Mouse (Mus musculus) stomach, embryonic 16.5 days (tissue): ENCODE measurements around the gene Cep350. TPM values are rescaled to one million over a fixed set of nuclear protein-coding genes. Genes with fewer than 3 reads are reported as not detected.
A peak's percentile ranks its signal among the peaks of the same experiment; 100 is the strongest.

Source experiments
- ATAC-seq: fragments of 200-750 bp; cut with Nextera tagmentation; 2 replicates; pipeline ENCODE4 v1.8.0; 2017; ENCODE audit warnings: moderate number of reproducible peaks, moderate TSS enrichment; ENCODE audit not compliant: insufficient read depth, low FRiP score
- H3K27ac ChIP-seq: fragments of 300-500 bp; sonication (generic); 2 replicates; pipeline ENCODE4 v1.5.1; 2014; ENCODE audit warnings: low read length
- H3K27me3 ChIP-seq: fragments of 300-500 bp; sonication (generic); 2 replicates; pipeline ENCODE4 v1.6.1; 2014; ENCODE audit warnings: low read length, control low read depth, mixed read lengths; ENCODE audit not compliant: control insufficient read depth, insufficient read depth
- H3K36me3 ChIP-seq: fragments of 300-500 bp; sonication (generic); 2 replicates; pipeline ENCODE4 v1.6.1; 2014; ENCODE audit warnings: low read length; ENCODE audit not compliant: control insufficient read depth, insufficient read depth
- H3K4me1 ChIP-seq: fragments of 300-500 bp; sonication (generic); 2 replicates; pipeline ENCODE4 v1.6.1; 2014; ENCODE audit warnings: low read length, control low read depth, mixed read lengths; ENCODE audit not compliant: control insufficient read depth, insufficient read depth
- H3K4me2 ChIP-seq: fragments of 300-500 bp; sonication (generic); 2 replicates; pipeline ENCODE4 v1.6.1; 2014; ENCODE audit warnings: low read depth, low read length, mixed read lengths
- H3K4me3 ChIP-seq: fragments of 300-500 bp; sonication (generic); replicated peaks from 2 replicates; pipeline ENCODE4 v1.5.1; 2014; ENCODE audit warnings: mild to moderate bottlenecking, low read length
- H3K9ac ChIP-seq: fragments of 300-500 bp; sonication (generic); 2 replicates; pipeline ENCODE4 v1.6.1; 2014; ENCODE audit warnings: low read length
- H3K9me3 ChIP-seq: fragments of 300-500 bp; sonication (generic); replicated peaks from 2 replicates; pipeline ENCODE4 v1.6.1; 2016; ENCODE audit warnings: low read length, control low read depth; ENCODE audit not compliant: control insufficient read depth
- WGBS: fragments of 180-500 bp; shearing (Covaris S2); extraction: QIAGEN DNeasy Blood & Tissue Kit; methylation state at CpG from one replicate; pipeline ENCODE4 v1.1.7; 2014; 5-methylcytosine and 5-hydroxymethylcytosine counted together
- polyA plus RNA-seq: library from polyadenylated mRNA; unstranded; fragments of >200 nt; fragmentation: Nextera tagmentation; extraction: Ambion mirVana; gene quantifications from 2 replicates; pipeline ENCODE4 v1.2.1, GENCODE M21; 2015

Gene Cep350
- polyA plus RNA-seq, 1 experiment from 2014 or later = 6.4 TPM

DNA sequence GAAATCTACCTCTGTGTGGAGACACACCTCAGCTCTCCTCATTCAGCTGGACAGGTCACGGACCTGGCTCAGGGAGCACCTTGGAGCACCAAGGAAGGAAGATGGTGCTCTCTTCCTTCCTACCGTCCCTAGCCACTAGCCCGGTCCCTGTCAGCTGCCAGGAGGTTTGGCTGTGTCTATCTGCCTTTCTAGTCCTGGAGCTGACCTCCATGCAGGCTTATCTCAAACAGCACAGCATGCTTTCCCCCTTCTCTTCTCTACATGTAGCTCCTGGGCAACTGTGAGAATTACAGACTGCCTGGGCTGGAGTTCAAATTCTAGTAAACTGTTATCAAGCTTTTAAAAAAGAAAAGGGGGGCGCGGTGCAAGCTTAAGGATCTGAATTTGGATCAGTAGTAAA is 120.0 kb downstream of the Cep350 start:
- Histone ChIP-seq H3K27ac (no peak overlapping the region), H3K4me3 (no peak overlapping the region), H3K9me3 (no peaks in the 10 kb centered on the region), H3K4me1 (no peaks in the 10 kb centered on the region), H3K9ac (no peak overlapping the region), H3K27me3 (no peaks in the 10 kb centered on the region), H3K4me2 (no peak overlapping the region), H3K36me3 (peaks cover 9% of the 10 kb centered on the region; the same call in 1 of the 2 replicates)
- 87% methylated on average over 5 of the region's 5 CpGs for WGBS
- no peak for ATAC-seq

DNA sequence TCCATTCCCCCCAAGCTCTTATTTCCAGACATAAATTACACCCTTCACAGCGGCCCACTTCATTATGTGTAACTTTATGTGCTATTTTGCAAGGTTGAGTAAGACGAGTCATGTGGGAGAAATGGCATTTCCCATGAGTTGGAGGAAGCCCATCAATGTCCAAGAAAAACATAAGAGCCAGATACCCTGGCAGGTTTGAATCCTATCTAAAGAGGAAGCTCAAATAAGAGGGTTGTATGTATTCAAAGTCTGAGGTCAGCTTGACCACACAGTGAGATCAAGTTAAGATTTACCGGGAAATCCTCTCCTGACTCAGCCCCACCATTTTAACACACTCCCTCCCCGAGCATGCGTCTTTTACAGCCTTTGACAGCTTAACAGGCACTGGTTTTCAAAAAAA is 128.8 kb downstream of the Cep350 start:
- no peak overlapping the region for H3K4me2 ChIP-seq
- no peak overlapping the region for H3K9ac ChIP-seq
- H3K4me1 ChIP-seq = no peaks in the 10 kb centered on the region
- no peaks in the 10 kb centered on the region for H3K27me3 ChIP-seq
- H3K9me3 ChIP-seq = no peaks in the 10 kb centered on the region
- WGBS = 66% methylated on average over 5 of the region's 5 CpGs
- ATAC-seq = no peak
- H3K4me3 ChIP-seq = no peak overlapping the region
- H3K36me3 ChIP-seq = peaks cover 14% of the 10 kb centered on the region; the same call in 1 of the 2 replicates
- no peak overlapping the region for H3K27ac ChIP-seq

- H3K4me2 ChIP-seq = no peak overlapping the region
- H3K27ac ChIP-seq = no peak overlapping the region
- H3K4me3 ChIP-seq = no peak overlapping the region
- peaks cover 14% of the 10 kb centered on the region; the same call in 1 of the 2 replicates for H3K36me3 ChIP-seq
- no peaks in the 10 kb centered on the region for H3K9me3 ChIP-seq
- no peaks in the 10 kb centered on the region for H3K27me3 ChIP-seq
- 55% methylated on average over 4 of the region's 4 CpGs for WGBS
- peak; percentile 40; the same call in 1 of the 2 replicates for ATAC-seq
- no peak overlapping the region for H3K9ac ChIP-seq
- no peaks in the 10 kb centered on the region for H3K4me1 ChIP-seq
These were observed 129.5 kb downstream of the Cep350 start for GRCm38 (mm10) chr1:155843538-155843937.

- Histone ChIP-seq H3K4me2 (no peak overlapping the region), H3K27me3 (no peaks in the 10 kb centered on the region), H3K27ac (no peak overlapping the region), H3K4me3 (no peak overlapping the region), H3K4me1 (no peaks in the 10 kb centered on the region), H3K36me3 (no peaks in the 10 kb centered on the region), H3K9me3 (no peaks in the 10 kb centered on the region), H3K9ac (no peak overlapping the region)
- 53% methylated on average over 2 of the region's 2 CpGs for WGBS
- ATAC-seq = no peak
These were observed 137.4 kb downstream of the Cep350 start for GRCm38 (mm10) chr1:155835667-155836066.

DNA sequence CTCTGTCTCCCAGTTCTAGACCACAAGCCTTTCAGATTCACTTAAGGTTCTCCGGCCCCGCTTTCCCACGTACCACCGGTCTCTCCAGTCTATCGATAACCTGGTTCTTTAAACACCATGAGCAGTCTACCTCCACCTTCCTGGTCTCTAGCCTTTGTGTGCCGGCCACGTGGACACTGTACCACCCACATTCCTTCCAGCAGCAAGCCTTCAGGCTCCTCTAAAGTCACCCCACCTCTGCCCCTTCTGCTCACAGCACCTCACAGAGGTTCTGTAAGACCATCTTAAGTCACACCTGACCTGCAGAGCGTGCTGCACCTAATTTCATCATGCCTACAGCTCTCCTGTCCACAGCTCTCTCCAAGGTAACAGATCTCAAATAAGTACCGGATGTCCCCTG is 139.4 kb downstream of the Cep350 start:
- no peaks in the 10 kb centered on the region for H3K36me3 ChIP-seq
- H3K9ac ChIP-seq = no peak overlapping the region
- no peak overlapping the region for H3K27ac ChIP-seq
- no peaks in the 10 kb centered on the region for H3K9me3 ChIP-seq
- no peaks in the 10 kb centered on the region for H3K4me1 ChIP-seq
- peak; percentile 58; the same call in 1 of the 2 replicates for ATAC-seq
- no peak overlapping the region for H3K4me3 ChIP-seq
- H3K4me2 ChIP-seq = no peak overlapping the region
- WGBS = 79% methylated on average over 9 of the region's 9 CpGs
- H3K27me3 ChIP-seq = no peaks in the 10 kb centered on the region

GRCm38 (mm10) chr1:155831958-155832357 is 141.1 kb downstream of the Cep350 start:
- H3K4me1 ChIP-seq = no peaks in the 10 kb centered on the region
- no peak overlapping the region for H3K27ac ChIP-seq
- WGBS = 87% methylated on average over 3 of the region's 3 CpGs
- no peak overlapping the region for H3K4me3 ChIP-seq
- no peaks in the 10 kb centered on the region for H3K9me3 ChIP-seq
- no peak overlapping the region for H3K9ac ChIP-seq
- H3K27me3 ChIP-seq = no peaks in the 10 kb centered on the region
- H3K4me2 ChIP-seq = no peak overlapping the region
- no peak for ATAC-seq
- H3K36me3 ChIP-seq = no peaks in the 10 kb centered on the region

- no peak overlapping the region for H3K4me2 ChIP-seq
- WGBS = 64% methylated on average over 6 of the region's 6 CpGs
- ATAC-seq = peak; percentile 6; the same call in 1 of the 2 replicates
These were observed 142.2 kb downstream of the Cep350 start for GRCm38 (mm10) chr1:155830861-155831260.

GRCm38 (mm10) chr1:155827703-155828295 is 145.3 kb downstream of the Cep350 start:
- no peak overlapping the region for H3K4me3 ChIP-seq
- no peaks in the 10 kb centered on the region for H3K36me3 ChIP-seq
- H3K27me3 ChIP-seq = no peaks in the 10 kb centered on the region
- H3K27ac ChIP-seq = no peak overlapping the region
- H3K4me1 ChIP-seq = no peaks in the 10 kb centered on the region
- 49% methylated on average over 8 of the region's 8 CpGs for WGBS
- no peaks in the 10 kb centered on the region for H3K9me3 ChIP-seq
- ATAC-seq = peak; percentile 56; the same call in 1 of the 2 replicates
- H3K4me2 ChIP-seq = no peak overlapping the region
- H3K9ac ChIP-seq = no peak overlapping the region

More at GRCm38 (mm10) chr1:155830861-155831260, 142.2 kb downstream of the Cep350 start:
- no peak overlapping the region for H3K4me3 ChIP-seq
- H3K4me1 ChIP-seq = no peaks in the 10 kb centered on the region
- H3K9me3 ChIP-seq = no peaks in the 10 kb centered on the region
- H3K36me3 ChIP-seq = no peaks in the 10 kb centered on the region
- H3K27ac ChIP-seq = no peak overlapping the region
- no peak overlapping the region for H3K9ac ChIP-seq
- H3K27me3 ChIP-seq = no peaks in the 10 kb centered on the region

DNA sequence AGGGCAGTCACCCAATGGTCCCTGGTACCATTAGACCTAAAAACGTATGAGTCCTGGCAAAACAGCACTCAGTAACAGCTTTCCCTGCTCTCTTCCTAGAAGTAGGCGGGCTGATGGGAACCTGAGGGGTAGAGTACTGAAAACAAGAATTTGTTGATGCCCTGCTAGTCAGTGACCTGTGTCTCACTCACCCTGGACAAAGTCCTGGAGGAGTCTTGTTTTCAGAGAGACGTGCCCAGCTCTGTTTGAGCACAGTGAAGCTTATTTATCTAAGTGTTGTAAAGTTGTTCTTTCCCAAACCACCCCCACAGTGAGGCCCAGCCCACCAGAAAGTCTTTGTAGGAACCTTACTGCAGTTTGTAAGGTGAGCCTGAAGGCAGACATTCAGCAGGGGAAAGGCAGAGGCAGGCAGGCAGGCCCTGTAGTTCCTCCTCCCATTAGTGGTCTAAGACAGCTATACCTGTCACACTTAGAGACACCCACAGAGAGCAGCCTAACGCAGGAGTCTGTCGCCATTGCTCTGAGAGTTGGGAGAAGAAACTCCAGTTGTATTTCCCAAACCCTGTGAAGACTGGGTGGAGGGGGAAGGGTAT is 146.2 kb downstream of the Cep350 start:
- Histone ChIP-seq H3K4me2 (no peak overlapping the region), H3K9me3 (no peaks in the 10 kb centered on the region), H3K4me3 (no peak overlapping the region), H3K4me1 (no peaks in the 10 kb centered on the region), H3K36me3 (no peaks in the 10 kb centered on the region), H3K9ac (no peak overlapping the region), H3K27me3 (no peaks in the 10 kb centered on the region), H3K27ac (no peak overlapping the region)
- ATAC-seq = no peak
- WGBS = 47% methylated on average over 5 of the region's 5 CpGs
